Mouse (Mus musculus) liver, embryonic 13.5 days (tissue): ENCODE results near the gene Ndufv1. TPM values are rescaled to one million over a fixed set of nuclear protein-coding genes. Genes with fewer than 3 reads are reported as not detected.

ENCODE experiments used
- ATAC-seq: fragments of 200-750 bp; cut with Nextera tagmentation; 2 replicates; pipeline ENCODE4 v1.8.0; 2017; ENCODE audit warnings: low read depth, mild to moderate bottlenecking, moderate number of reproducible peaks, moderate library complexity
- DNase-seq: peaks from one replicate; pipeline ENCODE4 v3.0.0; 2022
- H3K27ac ChIP-seq: fragments of 300-500 bp; sonication (generic); 2 replicates; pipeline ENCODE4 v1.5.1; 2015; ENCODE audit warnings: moderate library complexity, mild to moderate bottlenecking, inconsistent platforms
- H3K27me3 ChIP-seq: fragments of 300-500 bp; sonication (generic); 2 replicates; pipeline ENCODE4 v1.6.1; 2015; ENCODE audit warnings: mild to moderate bottlenecking, inconsistent platforms
- H3K36me3 ChIP-seq: fragments of 300-500 bp; sonication (generic); 2 replicates; pipeline ENCODE4 v1.6.1; 2015; ENCODE audit warnings: mild to moderate bottlenecking, inconsistent platforms
- H3K4me1 ChIP-seq: fragments of 300-500 bp; sonication (generic); replicated peaks from 2 replicates; pipeline ENCODE4 v1.6.1; 2015; ENCODE audit warnings: inconsistent platforms
- H3K4me2 ChIP-seq: fragments of 300-500 bp; sonication (generic); 2 replicates; pipeline ENCODE4 v1.6.1; 2015; ENCODE audit warnings: inconsistent platforms, mild to moderate bottlenecking, moderate library complexity
- H3K4me3 ChIP-seq: fragments of 300-500 bp; sonication (generic); replicated peaks from 2 replicates; pipeline ENCODE4 v1.5.1; 2015; ENCODE audit warnings: mild to moderate bottlenecking, inconsistent platforms
- H3K9ac ChIP-seq: fragments of 300-500 bp; sonication (generic); 2 replicates; pipeline ENCODE4 v1.6.1; 2015; ENCODE audit warnings: mild to moderate bottlenecking, inconsistent platforms
- H3K9me3 ChIP-seq: fragments of 300-500 bp; sonication (generic); replicated peaks from 2 replicates; pipeline ENCODE4 v1.6.1; 2016; ENCODE audit warnings: inconsistent platforms
- WGBS: fragments of 180-500 bp; shearing (Covaris S2); methylation state at CpG from one replicate; pipeline ENCODE4 v1.1.7; 2015; ENCODE audit not compliant: insufficient replicate concordance; 5-methylcytosine and 5-hydroxymethylcytosine counted together
- polyA plus RNA-seq: library from polyadenylated mRNA; unstranded; fragments of >200 nt; fragmentation: Nextera tagmentation; extraction: Ambion mirVana; gene quantifications from 2 replicates; pipeline ENCODE4 v1.2.1, GENCODE M21; 2015

The Ndufv1 gene
- polyA plus RNA-seq, 1 experiment from 2014 or later = 174 TPM

DNA sequence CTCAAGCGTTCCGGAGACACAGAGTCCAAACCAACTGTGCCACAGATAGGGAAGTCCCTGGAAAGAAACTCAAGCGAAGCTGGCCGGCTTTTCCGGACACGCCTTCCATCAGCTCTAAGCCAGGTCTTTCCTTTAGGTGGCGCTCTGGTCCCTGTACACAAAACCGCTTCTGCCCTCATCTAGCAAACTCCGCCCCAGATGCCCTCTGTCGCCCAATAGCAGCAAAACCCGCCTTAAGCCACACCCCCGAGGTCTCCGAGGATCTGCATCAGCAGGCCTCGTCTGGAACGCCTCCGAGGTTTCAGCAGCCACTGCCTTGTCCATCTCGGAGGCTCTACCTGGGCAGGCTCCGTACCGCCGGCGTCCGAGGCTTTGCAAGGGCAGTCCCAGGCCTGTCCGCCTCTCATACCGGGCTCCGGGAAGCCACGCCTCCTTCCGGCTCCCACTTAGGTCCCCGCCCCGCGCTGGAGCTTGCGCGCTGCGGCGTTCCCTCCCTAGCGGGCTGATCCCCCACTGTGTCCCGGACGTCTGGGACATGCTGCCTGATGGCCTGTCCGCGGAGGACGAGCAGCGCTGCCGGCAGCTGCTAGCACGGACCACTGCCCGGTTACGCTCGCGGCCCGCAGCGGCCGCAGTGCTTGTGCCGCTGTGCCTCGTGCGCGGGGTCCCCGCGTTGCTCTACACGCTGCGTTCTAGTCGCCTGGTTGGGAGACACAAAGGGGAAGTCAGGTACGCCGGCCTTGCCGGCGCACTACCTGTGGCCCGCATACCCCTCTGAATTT is 12.3 kb downstream of the Ndufv1 start, which contains the start of the genes Nudt8 and Gm49405:
Nudt8 (plus strand) TSS at position 462 of the 782 bp plus-strand sequence.
Gm49405 (plus strand) TSS at position 508 of the 782 bp plus-strand sequence.
- H3K4me3 ChIP-seq = peak within 1 kb of the TSS; percentile 81
- H3K9ac ChIP-seq = peak within 1 kb of the TSS; percentile 84
- ATAC-seq = peak; percentile 89
- H3K36me3 ChIP-seq = peaks cover 6% of the 10 kb centered on the region
- H3K27me3 ChIP-seq = no peaks in the 10 kb centered on the region
- peak; percentile 97 for DNase-seq
- H3K27ac ChIP-seq = peak within 1 kb of the TSS; percentile 96
- under 1% methylated on average over 64 of the region's 64 CpGs for WGBS
- H3K4me1 ChIP-seq = peaks cover 38% of the 10 kb centered on the region
- H3K9me3 ChIP-seq = no peaks in the 10 kb centered on the region
- peak within 1 kb of the TSS; percentile 90 for H3K4me2 ChIP-seq

DNA sequence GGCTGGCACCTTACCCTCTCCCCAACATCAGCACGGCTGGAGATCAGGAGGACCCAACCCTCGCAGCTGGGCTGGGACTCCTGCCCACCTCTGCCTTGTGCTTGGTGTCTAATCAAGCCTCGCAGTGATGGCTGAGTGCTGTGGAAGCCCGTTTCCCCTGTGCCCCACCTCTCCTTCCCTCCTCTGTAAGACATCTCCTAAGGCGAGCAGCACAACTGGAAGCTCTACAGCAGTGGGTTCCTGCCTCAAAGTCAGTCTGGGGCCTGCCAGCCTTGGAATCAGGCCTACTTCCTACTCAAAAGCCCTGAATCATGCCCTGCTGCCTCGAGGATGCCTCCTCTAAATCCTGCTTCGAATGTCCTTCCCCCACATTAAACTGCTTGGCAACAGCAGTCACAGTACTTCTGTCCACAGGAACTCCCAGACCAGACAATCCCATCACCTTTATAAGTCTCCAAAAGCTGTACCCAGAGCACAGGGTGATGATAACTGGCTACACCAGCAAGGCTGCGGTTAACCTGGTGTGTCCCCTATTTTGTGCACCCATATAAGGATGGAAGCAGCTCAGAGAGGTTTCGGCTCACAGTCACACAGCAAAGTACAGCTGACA is 13.4 kb downstream of the Ndufv1 start:
- Histone ChIP-seq H3K4me3 (peak overlapping the region; percentile 81), H3K9me3 (no peaks in the 10 kb centered on the region), H3K27ac (0 out of 2 replicates have a peak overlapping the region, but pooled peaks have one; percentile 64), H3K4me1 (peaks cover 38% of the 10 kb centered on the region), H3K9ac (peak overlapping the region; percentile 60), H3K36me3 (0 out of 2 replicates have a peak, but pooled peaks cover under 1% of the 10 kb centered on the region), H3K4me2 (peak overlapping the region; percentile 90), H3K27me3 (no peaks in the 10 kb centered on the region)
- ATAC-seq (no peak), DNase-seq (no peak)
- 70% methylated on average over 9 of the region's 9 CpGs for WGBS

DNA sequence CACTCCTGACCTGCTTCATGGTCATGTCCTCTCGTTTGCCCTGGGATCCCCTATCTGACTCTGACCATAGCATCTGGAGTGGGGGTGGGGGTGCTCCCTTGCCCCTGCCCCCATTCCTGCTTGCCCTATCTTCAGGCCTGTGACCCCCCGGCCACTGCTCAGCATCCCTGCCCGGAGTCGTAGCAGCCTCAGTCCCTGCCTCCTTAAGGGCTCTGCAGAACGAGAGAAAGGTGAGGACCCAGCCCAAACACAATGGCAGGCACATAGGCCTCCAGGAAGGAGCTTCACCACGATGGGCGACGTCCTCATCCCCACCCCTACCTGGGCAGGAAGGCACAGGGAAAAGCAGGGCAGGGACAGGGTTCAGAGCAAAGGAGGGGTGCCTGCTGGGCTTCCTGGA is 14.3 kb downstream of the Ndufv1 start:
- Histone ChIP-seq H3K9ac (no peak overlapping the region), H3K27me3 (no peaks in the 10 kb centered on the region), H3K4me2 (no peak overlapping the region), H3K4me1 (peaks cover 38% of the 10 kb centered on the region), H3K9me3 (no peaks in the 10 kb centered on the region), H3K27ac (no peak overlapping the region), H3K36me3 (no peaks in the 10 kb centered on the region), H3K4me3 (no peak overlapping the region)
- ATAC-seq (no peak), DNase-seq (no peak)
- 65% methylated on average over 8 of the region's 8 CpGs for WGBS

DNA sequence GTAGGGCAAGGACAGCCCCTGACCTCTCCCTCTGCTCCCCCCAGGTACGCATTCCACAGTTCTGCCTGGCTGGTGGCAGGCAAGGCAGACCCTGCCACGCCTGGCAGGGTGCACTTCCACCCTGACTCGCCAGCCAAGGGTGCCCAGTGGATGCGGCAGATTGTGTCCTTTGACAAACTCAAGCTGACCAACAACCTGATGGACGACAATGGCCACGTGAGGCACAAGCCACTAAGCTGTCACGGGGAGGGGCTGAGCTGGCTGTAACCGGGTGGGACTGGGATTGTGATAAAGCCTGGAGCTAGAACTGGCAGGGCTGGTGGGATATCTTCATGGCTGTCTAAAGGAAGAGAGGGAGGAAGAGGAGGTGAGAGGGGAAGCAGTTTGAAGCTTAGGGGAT is 15.4 kb downstream of the Ndufv1 start:
- no peak for DNase-seq
- no peak overlapping the region for H3K27ac ChIP-seq
- no peak overlapping the region for H3K4me3 ChIP-seq
- no peak overlapping the region for H3K4me2 ChIP-seq
- H3K36me3 ChIP-seq = no peaks in the 10 kb centered on the region
- peaks cover 40% of the 10 kb centered on the region for H3K4me1 ChIP-seq
- 0 out of 2 replicates have a peak, but pooled peaks cover 3% of the 10 kb centered on the region for H3K27me3 ChIP-seq
- no peak overlapping the region for H3K9ac ChIP-seq
- no peak for ATAC-seq
- H3K9me3 ChIP-seq = no peaks in the 10 kb centered on the region
- 52% methylated on average over 8 of the region's 8 CpGs for WGBS

DNA sequence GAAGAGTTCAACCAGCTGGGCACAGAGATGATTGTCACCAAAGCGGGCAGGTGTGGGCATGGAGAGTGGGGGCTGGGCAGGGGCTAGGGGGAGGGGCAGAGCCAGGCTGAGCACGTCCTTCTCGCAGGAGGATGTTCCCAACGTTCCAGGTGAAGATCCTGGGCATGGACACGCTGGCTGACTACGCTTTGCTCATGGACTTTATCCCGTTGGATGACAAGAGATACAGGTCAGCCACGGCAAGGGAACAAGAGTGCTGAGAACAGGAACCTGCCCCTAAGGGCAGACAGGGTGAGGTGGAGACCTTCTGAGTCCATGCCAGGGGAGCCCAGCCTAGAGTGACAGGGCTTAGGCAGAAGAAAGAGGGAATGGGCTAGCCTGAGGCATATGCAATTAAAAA is 15.9 kb downstream of the Ndufv1 start:
- Histone ChIP-seq H3K4me1 (peaks cover 36% of the 10 kb centered on the region), H3K27me3 (0 out of 2 replicates have a peak, but pooled peaks cover 4% of the 10 kb centered on the region), H3K9me3 (no peaks in the 10 kb centered on the region), H3K27ac (no peak overlapping the region), H3K4me3 (no peak overlapping the region), H3K36me3 (no peaks in the 10 kb centered on the region), H3K4me2 (no peak overlapping the region), H3K9ac (no peak overlapping the region)
- DNase-seq (no peak), ATAC-seq (no peak)
- 67% methylated on average over 8 of the region's 8 CpGs for WGBS

DNA sequence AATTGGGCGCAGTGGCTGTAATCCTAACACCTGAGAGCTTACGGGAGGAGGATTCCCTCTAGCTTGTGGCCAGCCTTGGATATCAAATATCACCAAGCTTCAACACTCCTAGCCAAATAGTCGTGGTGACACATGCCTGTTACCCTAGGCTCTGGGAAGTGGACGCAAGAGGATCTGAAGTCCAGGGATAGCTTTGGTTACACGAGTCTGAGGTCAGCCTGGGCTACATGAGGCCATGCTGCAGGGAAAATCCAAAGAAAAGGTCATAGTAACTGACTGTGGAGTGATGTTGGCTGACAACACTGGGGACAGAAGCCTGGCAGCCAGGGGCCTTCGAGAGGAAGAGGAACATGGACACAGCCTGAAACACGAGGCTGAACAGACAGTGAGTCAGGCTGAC is 16.5 kb downstream of the Ndufv1 start:
- Histone ChIP-seq H3K4me1 (peaks cover 30% of the 10 kb centered on the region), H3K9ac (no peak overlapping the region), H3K27me3 (0 out of 2 replicates have a peak, but pooled peaks cover 4% of the 10 kb centered on the region), H3K27ac (no peak overlapping the region), H3K4me3 (no peak overlapping the region), H3K9me3 (no peaks in the 10 kb centered on the region), H3K36me3 (no peaks in the 10 kb centered on the region), H3K4me2 (no peak overlapping the region)
- no peak for DNase-seq
- 50% methylated on average over 7 of the region's 7 CpGs for WGBS
- ATAC-seq = no peak

DNA sequence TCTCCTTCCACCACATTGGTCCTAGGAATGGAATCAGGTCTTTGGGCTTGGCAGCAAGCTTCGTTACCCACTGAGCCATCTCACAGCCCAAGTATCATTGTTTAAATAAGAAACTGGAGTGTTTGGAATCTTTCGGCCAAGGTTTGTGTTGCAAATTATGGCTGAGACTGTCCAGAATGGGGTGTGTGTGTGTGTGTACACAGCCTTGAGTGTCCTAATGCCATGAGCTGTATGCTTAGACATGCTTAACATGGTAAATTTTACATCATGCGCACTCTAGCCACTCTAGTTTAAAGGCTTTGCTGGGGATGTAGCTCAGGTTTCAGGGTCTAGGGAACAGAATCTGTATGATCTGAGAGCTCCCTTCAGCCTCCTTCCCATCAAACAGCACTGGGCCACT is 17.1 kb downstream of the Ndufv1 start:
- H3K9ac ChIP-seq = no peak overlapping the region
- ATAC-seq (no peak), DNase-seq (no peak)
- no peak overlapping the region for H3K27ac ChIP-seq
- no peaks in the 10 kb centered on the region for H3K9me3 ChIP-seq
- H3K27me3 ChIP-seq = 0 out of 2 replicates have a peak, but pooled peaks cover 4% of the 10 kb centered on the region
- H3K36me3 ChIP-seq = no peaks in the 10 kb centered on the region
- no peak overlapping the region for H3K4me2 ChIP-seq
- H3K4me1 ChIP-seq = peaks cover 24% of the 10 kb centered on the region
- 79% methylated on average over 3 of the region's 3 CpGs for WGBS
- H3K4me3 ChIP-seq = no peak overlapping the region

DNA sequence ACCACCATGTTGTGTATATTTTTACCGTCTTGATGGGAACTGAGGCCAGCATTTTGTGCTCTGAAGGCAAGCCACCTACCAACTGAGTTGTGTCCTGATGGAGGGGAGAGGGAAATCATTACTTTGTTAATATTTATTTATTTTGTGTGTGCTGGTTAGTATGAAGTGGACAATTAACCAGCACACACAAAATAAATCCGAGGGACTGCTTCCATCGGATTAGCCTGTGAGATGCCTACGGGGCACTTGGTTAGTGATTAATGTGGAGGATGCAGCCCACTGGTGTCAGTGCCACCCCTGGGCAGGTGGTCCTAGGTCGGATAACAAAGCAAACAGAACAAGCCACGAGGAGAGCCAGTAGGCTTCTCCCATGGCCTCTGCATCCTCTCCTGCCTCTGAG is 17.7 kb downstream of the Ndufv1 start:
- H3K9me3 ChIP-seq = no peaks in the 10 kb centered on the region
- H3K36me3 ChIP-seq = no peaks in the 10 kb centered on the region
- no peak overlapping the region for H3K27ac ChIP-seq
- 0 out of 2 replicates have a peak, but pooled peaks cover 4% of the 10 kb centered on the region for H3K27me3 ChIP-seq
- H3K4me2 ChIP-seq = no peak overlapping the region
- peaks cover 23% of the 10 kb centered on the region for H3K4me1 ChIP-seq
- no peak overlapping the region for H3K9ac ChIP-seq
- ATAC-seq (no peak), DNase-seq (no peak)
- 63% methylated on average over 6 of the region's 6 CpGs for WGBS
- H3K4me3 ChIP-seq = no peak overlapping the region

DNA sequence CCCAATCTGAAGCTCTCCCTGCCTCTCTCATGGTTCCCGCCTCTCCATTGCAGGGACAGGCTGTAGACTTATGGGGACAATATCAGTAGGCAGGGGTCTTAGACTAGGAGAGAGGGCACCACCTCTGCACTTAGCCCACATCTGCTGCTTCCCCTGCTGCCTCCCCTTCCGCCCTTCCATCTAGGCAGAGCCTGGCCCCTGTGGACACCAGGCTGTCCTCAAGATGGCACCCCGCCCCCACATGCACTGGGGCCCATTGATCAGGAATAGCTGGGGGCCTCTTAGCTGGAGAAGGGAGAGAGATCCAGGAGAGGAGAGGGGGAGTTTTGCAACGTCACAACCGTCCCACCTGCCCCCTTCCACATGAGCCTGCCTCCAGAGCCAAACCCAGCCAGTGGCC is 20.2 kb downstream of the Ndufv1 start, which contains the start of gene Tbx10:
Tbx10 (plus strand) TSS at position 337 of the 400 bp plus-strand sequence.
- DNase-seq (no peak), ATAC-seq (no peak)
- H3K36me3 ChIP-seq = peaks cover 4% of the 10 kb centered on the region; the same call in 1 of the 2 replicates
- 0 out of 2 replicates have a peak, but pooled peaks cover 4% of the 10 kb centered on the region for H3K27me3 ChIP-seq
- H3K9me3 ChIP-seq = no peaks in the 10 kb centered on the region
- WGBS = 45% methylated on average over 5 of the region's 5 CpGs
- no peak within 1 kb of the TSS for H3K9ac ChIP-seq
- no peak within 1 kb of the TSS for H3K27ac ChIP-seq
- H3K4me2 ChIP-seq = no peak within 1 kb of the TSS
- no peak within 1 kb of the TSS for H3K4me3 ChIP-seq
- H3K4me1 ChIP-seq = peaks cover 10% of the 10 kb centered on the region; the same call in 1 of the 2 replicates

DNA sequence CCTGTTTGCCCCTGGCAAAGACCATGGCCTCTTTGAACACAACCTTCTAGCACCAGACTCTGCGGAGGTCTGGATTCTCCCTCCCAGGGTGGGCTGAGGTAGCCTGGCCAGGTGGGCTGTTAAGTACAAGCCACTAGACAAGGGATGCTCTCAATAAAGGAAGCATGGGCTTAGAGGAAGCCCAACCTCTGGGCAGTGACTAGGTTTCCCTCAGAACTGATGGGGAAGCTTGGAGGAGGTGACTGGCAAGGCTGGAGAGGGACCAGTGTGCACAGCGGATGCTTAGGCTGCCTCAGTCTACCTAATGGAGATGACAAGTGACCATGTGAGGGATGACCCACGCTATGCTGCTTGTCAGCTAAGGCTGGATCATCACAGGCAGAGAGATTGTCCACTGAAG is 20.6 kb downstream of the Ndufv1 start:
- H3K9me3 ChIP-seq = no peaks in the 10 kb centered on the region
- H3K36me3 ChIP-seq = peaks cover 4% of the 10 kb centered on the region; the same call in 1 of the 2 replicates
- 0 out of 2 replicates have a peak, but pooled peaks cover 4% of the 10 kb centered on the region for H3K27me3 ChIP-seq
- no peak for ATAC-seq
- no peak overlapping the region for H3K27ac ChIP-seq
- H3K4me2 ChIP-seq = no peak overlapping the region
- H3K4me3 ChIP-seq = no peak overlapping the region
- DNase-seq = no peak
- WGBS = 67% methylated on average over 3 of the region's 3 CpGs
- H3K4me1 ChIP-seq = peaks cover 14% of the 10 kb centered on the region
- no peak overlapping the region for H3K9ac ChIP-seq

DNA sequence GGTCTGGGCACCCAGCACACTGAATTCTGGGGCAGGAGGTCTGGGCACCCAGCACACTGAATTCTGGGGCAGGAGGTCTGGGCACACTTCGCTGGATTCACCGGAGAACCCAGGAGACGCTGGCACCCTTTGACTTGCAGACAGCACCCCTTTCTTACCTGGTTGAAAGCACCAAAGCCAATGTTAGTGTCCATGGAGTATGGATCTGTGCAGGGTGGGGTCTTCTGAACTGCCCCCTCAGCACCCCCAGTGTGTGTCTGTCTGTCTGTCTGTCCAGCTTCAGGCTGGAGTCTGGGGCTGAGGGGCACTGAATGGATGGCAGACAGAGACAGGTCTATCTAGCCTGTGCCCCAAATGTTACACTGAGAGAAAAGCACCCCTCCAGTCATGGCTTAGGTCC is 21.0 kb downstream of the Ndufv1 start:
- Histone ChIP-seq H3K4me1 (peaks cover 16% of the 10 kb centered on the region), H3K9ac (no peak overlapping the region), H3K4me3 (no peak overlapping the region), H3K9me3 (no peaks in the 10 kb centered on the region), H3K4me2 (no peak overlapping the region), H3K27ac (no peak overlapping the region), H3K36me3 (peaks cover 4% of the 10 kb centered on the region; the same call in 1 of the 2 replicates), H3K27me3 (0 out of 2 replicates have a peak, but pooled peaks cover 4% of the 10 kb centered on the region)
- WGBS = 83% methylated on average over 3 of the region's 3 CpGs
- no peak for ATAC-seq
- DNase-seq = no peak
